Mouse (Mus musculus) midbrain, embryonic 14.5 days (tissue): Measurements from ENCODE around the gene Lrg1. TPM values are rescaled to one million over a fixed set of nuclear protein-coding genes. Genes with fewer than 3 reads are reported as not detected.

Source experiments
- ATAC-seq: fragments of 200-750 bp; cut with Nextera tagmentation; 2 replicates; pipeline ENCODE4 v1.8.0; 2017; ENCODE audit warnings: moderate number of reproducible peaks, moderate library complexity; ENCODE audit not compliant: low FRiP score, low TSS enrichment
- DNase-seq: peaks from one replicate; pipeline ENCODE4 v3.0.0-alpha.2; 2015
- H3K27ac ChIP-seq: fragments of 300-500 bp; sonication (generic); replicated peaks from 2 replicates; pipeline ENCODE4 v1.5.1; 2014; ENCODE audit warnings: mild to moderate bottlenecking, low read depth, low read length, moderate library complexity
- H3K27me3 ChIP-seq: fragments of 300-500 bp; sonication (generic); 2 replicates; pipeline ENCODE4 v1.6.1; 2014; ENCODE audit warnings: low read length, control low read depth, mixed read lengths; ENCODE audit not compliant: control insufficient read depth, insufficient read depth
- H3K36me3 ChIP-seq: fragments of 300-500 bp; sonication (generic); 2 replicates; pipeline ENCODE4 v1.6.1; 2014; ENCODE audit warnings: low read length, control low read depth; ENCODE audit not compliant: control insufficient read depth, insufficient read depth
- H3K4me1 ChIP-seq: fragments of 300-500 bp; sonication (generic); 2 replicates; pipeline ENCODE4 v1.6.1; 2014; ENCODE audit warnings: mild to moderate bottlenecking, antibody characterized with exemption, low read length, control low read depth; ENCODE audit not compliant: control insufficient read depth, insufficient read depth
- H3K4me2 ChIP-seq: fragments of 300-500 bp; sonication (generic); 2 replicates; pipeline ENCODE4 v1.6.1; 2014; ENCODE audit warnings: mild to moderate bottlenecking, low read length, moderate library complexity
- H3K4me3 ChIP-seq: fragments of 300-500 bp; sonication (generic); replicated peaks from 2 replicates; pipeline ENCODE4 v1.5.1; 2014; ENCODE audit warnings: low read depth, low read length
- H3K9ac ChIP-seq: fragments of 300-500 bp; sonication (generic); replicated peaks from 2 replicates; pipeline ENCODE4 v1.6.1; 2014; ENCODE audit warnings: mild to moderate bottlenecking, low read length, moderate library complexity
- H3K9me3 ChIP-seq: fragments of 300-500 bp; sonication (generic); 2 replicates; pipeline ENCODE4 v1.6.1; 2016; ENCODE audit warnings: low read length, control low read depth, mixed read lengths; ENCODE audit not compliant: control insufficient read depth
- WGBS: fragments of 180-500 bp; shearing (Covaris S2); extraction: QIAGEN DNeasy Blood & Tissue Kit; methylation state at CpG from one replicate; pipeline ENCODE4 v1.1.7; 2014; 5-methylcytosine and 5-hydroxymethylcytosine counted together
- polyA plus RNA-seq: library from polyadenylated mRNA; unstranded; fragments of >200 nt; fragmentation: Nextera tagmentation; extraction: Ambion mirVana; gene quantifications from 2 replicates; pipeline ENCODE4 v1.2.1, GENCODE M21; 2014

Lrg1 gene
- polyA plus RNA-seq, 1 experiment from 2014 or later, result 0.34 TPM

- peaks cover 12% of the 10 kb centered on the region for H3K9me3 ChIP-seq
- H3K4me1 ChIP-seq, result peaks cover 4% of the 10 kb centered on the region; the same call in 1 of the 2 replicates
- no peak overlapping the region for H3K4me2 ChIP-seq
- H3K4me3 ChIP-seq, result no peak overlapping the region
- ATAC-seq (no peak), DNase-seq (no peak)
- H3K36me3 ChIP-seq, result peaks cover 18% of the 10 kb centered on the region
- no peak overlapping the region for H3K9ac ChIP-seq
- WGBS, result 49% methylated on average over 12 of the region's 12 CpGs
- H3K27ac ChIP-seq, result no peak overlapping the region
- peaks cover 48% of the 10 kb centered on the region for H3K27me3 ChIP-seq
Measured at GRCm38 (mm10) chr17:56119431-56119830, 2.4 kb downstream of the Lrg1 start.

- peak within 1 kb of the TSS; percentile 36; the same call in 1 of the 2 replicates for H3K9ac ChIP-seq
Measured at GRCm38 (mm10) chr17:56117251-56117710, 4.5 kb downstream of the Lrg1 start, which contains the start of gene Plin5. Gene Plin5, minus strand, starts transcription at chr17:56117596.

GRCm38 (mm10) chr17:56116193-56116592 lies 5.6 kb downstream of the Lrg1 start:
- Histone ChIP-seq H3K9ac (no peak overlapping the region), H3K27ac (no peak overlapping the region), H3K4me2 (no peak overlapping the region), H3K4me1 (peaks cover 4% of the 10 kb centered on the region; the same call in 1 of the 2 replicates), H3K9me3 (no peaks in the 10 kb centered on the region), H3K4me3 (no peak overlapping the region), H3K36me3 (no peaks in the 10 kb centered on the region), H3K27me3 (peaks cover 33% of the 10 kb centered on the region; the same call in 1 of the 2 replicates)
- WGBS, result 77% methylated on average over 10 of the region's 10 CpGs
- ATAC-seq, result no peak
- DNase-seq, result no peak

More at GRCm38 (mm10) chr17:56117251-56117710, 4.5 kb downstream of the Lrg1 start, which contains the start of gene Plin5:
- Histone ChIP-seq H3K4me2 (peak within 1 kb of the TSS; percentile 51), H3K27ac (no peak within 1 kb of the TSS), H3K9me3 (peaks cover 2% of the 10 kb centered on the region), H3K4me3 (peak within 1 kb of the TSS; percentile 24; the same call in 1 of the 2 replicates), H3K4me1 (peaks cover 4% of the 10 kb centered on the region; the same call in 1 of the 2 replicates), H3K36me3 (no peaks in the 10 kb centered on the region), H3K27me3 (peaks cover 40% of the 10 kb centered on the region)
- 1% methylated on average over 27 of the region's 27 CpGs for WGBS
- DNase-seq (peak; percentile 65), ATAC-seq (0 out of 2 replicates have a peak, but pooled peaks have one; percentile 15)

- H3K4me2 ChIP-seq, result no peak overlapping the region
- H3K4me1 ChIP-seq, result peaks cover 4% of the 10 kb centered on the region; the same call in 1 of the 2 replicates
- peaks cover 6% of the 10 kb centered on the region; the same call in 1 of the 2 replicates for H3K27me3 ChIP-seq
- H3K9ac ChIP-seq, result no peak overlapping the region
- DNase-seq, result no peak
- H3K27ac ChIP-seq, result no peak overlapping the region
- no peak overlapping the region for H3K4me3 ChIP-seq
- ATAC-seq, result no peak
- no peaks in the 10 kb centered on the region for H3K36me3 ChIP-seq
- H3K9me3 ChIP-seq, result no peaks in the 10 kb centered on the region
- 78% methylated on average over 3 of the region's 3 CpGs for WGBS
Measured at GRCm38 (mm10) chr17:56112743-56113142, 9.1 kb downstream of the Lrg1 start.

GRCm38 (mm10) chr17:56111864-56112263 lies 9.9 kb downstream of the Lrg1 start:
- no peak overlapping the region for H3K27ac ChIP-seq
- peak; percentile 39; the same call in 1 of the 2 replicates for ATAC-seq
- H3K9ac ChIP-seq, result no peak overlapping the region
- no peaks in the 10 kb centered on the region for H3K9me3 ChIP-seq
- H3K4me2 ChIP-seq, result no peak overlapping the region
- no peaks in the 10 kb centered on the region for H3K36me3 ChIP-seq
- H3K27me3 ChIP-seq, result peaks cover under 1% of the 10 kb centered on the region; the same call in 1 of the 2 replicates
- WGBS, result 44% methylated on average over 5 of the region's 5 CpGs
- H3K4me3 ChIP-seq, result no peak overlapping the region
- DNase-seq, result peak; percentile 88
- H3K4me1 ChIP-seq, result no peaks in the 10 kb centered on the region

GRCm38 (mm10) chr17:56111021-56111420 lies 10.8 kb downstream of the Lrg1 start:
- ATAC-seq (no peak), DNase-seq (no peak)
- Histone ChIP-seq H3K4me2 (no peak overlapping the region), H3K36me3 (no peaks in the 10 kb centered on the region), H3K4me3 (no peak overlapping the region), H3K9me3 (no peaks in the 10 kb centered on the region), H3K27me3 (no peaks in the 10 kb centered on the region), H3K4me1 (no peaks in the 10 kb centered on the region), H3K9ac (no peak overlapping the region), H3K27ac (0 out of 2 replicates have a peak overlapping the region, but pooled peaks have one; percentile 5)
- WGBS, result 77% methylated on average over 1 of the region's 1 CpGs

- 0 out of 2 replicates have a peak overlapping the region, but pooled peaks have one; percentile 5 for H3K27ac ChIP-seq
- H3K4me2 ChIP-seq, result no peak overlapping the region
- H3K36me3 ChIP-seq, result no peaks in the 10 kb centered on the region
- no peak overlapping the region for H3K4me3 ChIP-seq
- H3K27me3 ChIP-seq, result no peaks in the 10 kb centered on the region
- 62% methylated on average over 4 of the region's 4 CpGs for WGBS
- H3K9ac ChIP-seq, result no peak overlapping the region
- no peaks in the 10 kb centered on the region for H3K4me1 ChIP-seq
- no peak for ATAC-seq
- no peaks in the 10 kb centered on the region for H3K9me3 ChIP-seq
- DNase-seq, result no peak
Measured at GRCm38 (mm10) chr17:56110571-56110970, 11.2 kb downstream of the Lrg1 start.

GRCm38 (mm10) chr17:56109219-56110051 lies 12.4 kb downstream of the Lrg1 start, which contains the start of gene Plin4:
Gene Plin4, minus strand, starts transcription at chr17:56109803.
- DNase-seq, result no peak
- Histone ChIP-seq H3K4me2 (no peak within 1 kb of the TSS), H3K4me3 (no peak within 1 kb of the TSS), H3K27ac (no peak within 1 kb of the TSS), H3K4me1 (no peaks in the 10 kb centered on the region), H3K9me3 (no peaks in the 10 kb centered on the region), H3K9ac (no peak within 1 kb of the TSS), H3K27me3 (no peaks in the 10 kb centered on the region), H3K36me3 (no peaks in the 10 kb centered on the region)
- 64% methylated on average over 10 of the region's 10 CpGs for WGBS
- no peak for ATAC-seq
